Mouse (Mus musculus) cerebellum, adult 9-10 months (tissue): ENCODE results near the gene Osbpl8.
"Not testable (repeated sequence)": the region's sequence is repeated elsewhere in the genome, so short reads cannot be mapped to it uniquely, and the experiment has no call there.

ENCODE experiments used
- DNase-seq: peaks from one replicate; pipeline ENCODE4 v3.0.0; 2022

Osbpl8 gene

GRCm38 (mm10) chr10:111164304-111165218 is at the start of gene Osbpl8:
TSS of gene Osbpl8 (plus strand) at chr10:111164752.
- peak; percentile 99 for DNase-seq

- DNase-seq, result no peak
Measured at GRCm38 (mm10) chr10:111117198-111117845, 47.2 kb upstream of the Osbpl8 start.

GRCm38 (mm10) chr10:111118292-111118691 is 46.3 kb upstream of the Osbpl8 start:
- DNase-seq, result no peak

- DNase-seq, result no peak
Measured at GRCm38 (mm10) chr10:111118991-111119650, 45.4 kb upstream of the Osbpl8 start.

GRCm38 (mm10) chr10:111119756-111120155 is 44.8 kb upstream of the Osbpl8 start:
- no peak for DNase-seq

GRCm38 (mm10) chr10:111122864-111123398 is 41.6 kb upstream of the Osbpl8 start:
- no peak for DNase-seq

GRCm38 (mm10) chr10:111124175-111124574 is 40.4 kb upstream of the Osbpl8 start:
- no peak for DNase-seq

- DNase-seq, result no peak
Measured at GRCm38 (mm10) chr10:111124767-111125315, 39.7 kb upstream of the Osbpl8 start.

GRCm38 (mm10) chr10:111127388-111127787 is 37.2 kb upstream of the Osbpl8 start:
- no peak for DNase-seq

- no peak for DNase-seq
Measured at GRCm38 (mm10) chr10:111128493-111128892, 36.1 kb upstream of the Osbpl8 start.

- no peak for DNase-seq
Measured at GRCm38 (mm10) chr10:111129867-111130620, 34.5 kb upstream of the Osbpl8 start.

GRCm38 (mm10) chr10:111130872-111131271 is 33.7 kb upstream of the Osbpl8 start:
- DNase-seq, result no peak

- DNase-seq, result no peak
Measured at GRCm38 (mm10) chr10:111133271-111133670, 31.3 kb upstream of the Osbpl8 start.

- DNase-seq, result no peak
Measured at GRCm38 (mm10) chr10:111133936-111134335, 30.6 kb upstream of the Osbpl8 start.

- DNase-seq, result no peak
Measured at GRCm38 (mm10) chr10:111134412-111134957, 30.1 kb upstream of the Osbpl8 start.

GRCm38 (mm10) chr10:111136306-111136705 is 28.2 kb upstream of the Osbpl8 start:
- not testable (repeated sequence) for DNase-seq

GRCm38 (mm10) chr10:111137905-111138304 is 26.6 kb upstream of the Osbpl8 start:
- no peak for DNase-seq

- no peak for DNase-seq
Measured at GRCm38 (mm10) chr10:111139170-111139569, 25.4 kb upstream of the Osbpl8 start.

- DNase-seq, result no peak
Measured at GRCm38 (mm10) chr10:111139881-111140280, 24.7 kb upstream of the Osbpl8 start.

GRCm38 (mm10) chr10:111144371-111144959 is 20.1 kb upstream of the Osbpl8 start:
- no peak for DNase-seq

- DNase-seq, result no peak
Measured at GRCm38 (mm10) chr10:111149761-111150160, 14.8 kb upstream of the Osbpl8 start.
